Mouse (Mus musculus): ENCODE results near the gene Capzb. TPM values are rescaled to one million over a fixed set of nuclear protein-coding genes. Genes with fewer than 3 reads are reported as not detected.

Capzb gene
- total and polyA plus RNA-seq, 3 experiments = 86.4 to 388 (median 160) TPM

DNA sequence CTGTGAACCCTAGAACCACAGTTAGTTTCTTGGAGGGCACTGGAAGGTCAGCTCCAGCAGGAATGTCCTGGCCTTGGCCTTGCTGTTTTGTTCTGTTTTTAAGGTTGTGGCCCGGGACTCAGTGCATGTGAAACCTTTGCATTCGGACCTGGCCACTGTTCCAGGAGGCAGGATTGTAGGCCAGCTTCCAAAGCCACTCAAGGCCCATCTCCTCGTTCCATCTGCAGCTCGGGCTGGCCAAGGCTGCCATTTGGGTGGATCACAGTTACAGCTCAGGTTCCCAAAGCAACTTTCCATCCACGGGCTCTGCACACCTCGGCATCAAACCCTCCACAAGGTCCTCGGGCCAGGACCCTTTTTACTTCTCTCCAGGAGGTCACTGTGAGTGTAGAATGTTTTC is 81.9 kb downstream of the Capzb start:
- Histone ChIP-seq H3K9ac (ENCODE audit: insufficient read depth, low read depth) (no peak overlapping the region), H3K9me3 (replicated peaks; ENCODE audit: low read length) (no peaks in the 10 kb centered on the region), H3K4me3 (replicated peaks in 1 of 3; ENCODE audit: low read depth in 2 of 3, low read length in 2 of 3, poor library complexity in 1 of 3) (no peak overlapping the region), H3K4me2 (ENCODE audit: insufficient read depth, low read depth, poor library complexity, severe bottlenecking) (no peak overlapping the region), H3K27ac (ENCODE audit: insufficient read depth, low read depth) (no peak overlapping the region), H3K4me1 (ENCODE audit: control insufficient read depth in 1 of 2, insufficient read depth in 2 of 2) (peaks cover 0 to 3% of the 10 kb centered on the region in 2 experiments; a peak in 1 of 4 replicates), H3K27me3 (replicated peaks) (no peaks in the 10 kb centered on the region), H3K79me2 (replicated peaks; ENCODE audit: control insufficient read depth, extremely low read depth, insufficient read depth, poor library complexity, severe bottlenecking) (no peaks in the 10 kb centered on the region), H3K36me3 (replicated peaks in 1 of 2; ENCODE audit: control insufficient read depth in 1 of 2, insufficient read depth in 1 of 2, low read length in 1 of 2) (peaks cover 37 to 95% of the 10 kb centered on the region in 2 experiments)
- in situ Hi-C loops (cut with MboI; ENCODE audit: low pct_ligation_motif_present, low pct_unique_long_range_greater_than_20kb, low sequenced_read_pairs) (no loop called here), dilution Hi-C loops (cut with MboI; ENCODE audit: extremely low pct_ligation_motif_present, extremely low pct_unique_long_range_greater_than_20kb, low sequenced_read_pairs) (no loop called here)
- TF ChIP-seq HCFC1 (IDR thresholded peaks at IDR 0.05; ENCODE audit: low read depth, low read length) (no peak), RCOR1 (conservative IDR thresholded peaks at IDR 0.05; ENCODE audit: low read depth, low read length) (no peak), MAX (IDR thresholded peaks at IDR 0.05; ENCODE audit: low read length) (no peak), BHLHE40 (IDR thresholded peaks at IDR 0.05; ENCODE audit: low read depth, low read length) (no peak), MYC (IDR thresholded peaks at IDR 0.05; ENCODE audit: low read depth, low read length) (no peak), ZMIZ1 (IDR thresholded peaks at IDR 0.05; ENCODE audit: low read depth, low read length) (no peak), PAX5 (IDR thresholded peaks at IDR 0.05; ENCODE audit: low read length) (no peak), GABPA (IDR thresholded peaks at IDR 0.05; ENCODE audit: insufficient replicate concordance, low read depth, low read length) (no peak), MEF2A (IDR thresholded peaks at IDR 0.05; ENCODE audit: borderline replicate concordance, low read depth, low read length) (no peak), IRF4 (IDR thresholded peaks at IDR 0.05; ENCODE audit: low read depth, low read length) (no peak), JUND (conservative IDR thresholded peaks at IDR 0.05; ENCODE audit: low read depth, low read length) (no peak), MXI1 (IDR thresholded peaks at IDR 0.05; ENCODE audit: low read depth, low read length) (no peak)
- DNase-seq (ENCODE audit: extremely low read depth) = no peak

GRCm38 (mm10) chr4:139276411-139276810 is 83.7 kb downstream of the Capzb start:
- in situ Hi-C loops (cut with MboI; ENCODE audit: low pct_ligation_motif_present, low pct_unique_long_range_greater_than_20kb, low sequenced_read_pairs) = no loop called here
- Histone ChIP-seq H3K27me3 (replicated peaks) (no peaks in the 10 kb centered on the region), H3K9ac (ENCODE audit: insufficient read depth, low read depth) (no peak overlapping the region), H3K4me3 (replicated peaks in 1 of 3; ENCODE audit: low read depth in 2 of 3, low read length in 2 of 3, poor library complexity in 1 of 3) (no peak overlapping the region), H3K79me2 (replicated peaks; ENCODE audit: control insufficient read depth, extremely low read depth, insufficient read depth, poor library complexity, severe bottlenecking) (no peaks in the 10 kb centered on the region), H3K27ac (ENCODE audit: insufficient read depth, low read depth) (no peak overlapping the region), H3K9me3 (replicated peaks; ENCODE audit: low read length) (no peaks in the 10 kb centered on the region), H3K36me3 (replicated peaks in 1 of 2; ENCODE audit: control insufficient read depth in 1 of 2, insufficient read depth in 1 of 2, low read length in 1 of 2) (peaks cover 47 to 96% of the 10 kb centered on the region in 2 experiments), H3K4me2 (ENCODE audit: insufficient read depth, low read depth, poor library complexity, severe bottlenecking) (no peak overlapping the region), H3K4me1 (ENCODE audit: control insufficient read depth in 1 of 2, insufficient read depth in 2 of 2) (no peaks in the 10 kb centered on the region)
- no peak for TF ChIP-seq SMC3 (IDR thresholded peaks at IDR 0.05; ENCODE audit: low read depth, low read length)
- TF ChIP-seq USF2 (conservative IDR thresholded peaks at IDR 0.05; ENCODE audit: low read depth, low read length) = no peak
- TF ChIP-seq MAZ (IDR thresholded peaks at IDR 0.05; ENCODE audit: low read depth, low read length) = no peak
- no peak for TF ChIP-seq RAD21 (IDR thresholded peaks at IDR 0.05; ENCODE audit: low read depth, low read length)
- no peak for TF ChIP-seq MYC (IDR thresholded peaks at IDR 0.05; ENCODE audit: low read depth, low read length)
- TF ChIP-seq POLR2AphosphoS2 (IDR thresholded peaks at IDR 0.05; ENCODE audit: low read depth, low read length) = no peak
- no peak for TF ChIP-seq ZC3H11A (IDR thresholded peaks at IDR 0.05; ENCODE audit: low read depth, low read length)
- no peak for TF ChIP-seq CTCF (conservative IDR thresholded peaks at IDR 0.05 in 1 of 2, IDR thresholded peaks at IDR 0.05 in 1 of 2; ENCODE audit: low read depth in 2 of 2, low read length in 2 of 2)
- no peak for TF ChIP-seq MEF2A (IDR thresholded peaks at IDR 0.05; ENCODE audit: borderline replicate concordance, low read depth, low read length)
- no peak for TF ChIP-seq GABPA (IDR thresholded peaks at IDR 0.05; ENCODE audit: insufficient replicate concordance, low read depth, low read length)
- no peak for TF ChIP-seq USF1 (IDR thresholded peaks at IDR 0.05; ENCODE audit: low read depth, low read length)
- dilution Hi-C loops (cut with MboI; ENCODE audit: extremely low pct_ligation_motif_present, extremely low pct_unique_long_range_greater_than_20kb, low sequenced_read_pairs) = no loop called here
- DNase-seq (ENCODE audit: extremely low read depth) = no peak
